Mouse (Mus musculus): Measurements from ENCODE around the gene Aanat. TPM values are rescaled to one million over a fixed set of nuclear protein-coding genes. Genes with fewer than 3 reads are reported as not detected.
A peak's percentile ranks its signal among the peaks of the same experiment; 100 is the strongest.

Aanat gene
- polyA plus RNA-seq, 1 experiment, result 0.23 TPM

DNA sequence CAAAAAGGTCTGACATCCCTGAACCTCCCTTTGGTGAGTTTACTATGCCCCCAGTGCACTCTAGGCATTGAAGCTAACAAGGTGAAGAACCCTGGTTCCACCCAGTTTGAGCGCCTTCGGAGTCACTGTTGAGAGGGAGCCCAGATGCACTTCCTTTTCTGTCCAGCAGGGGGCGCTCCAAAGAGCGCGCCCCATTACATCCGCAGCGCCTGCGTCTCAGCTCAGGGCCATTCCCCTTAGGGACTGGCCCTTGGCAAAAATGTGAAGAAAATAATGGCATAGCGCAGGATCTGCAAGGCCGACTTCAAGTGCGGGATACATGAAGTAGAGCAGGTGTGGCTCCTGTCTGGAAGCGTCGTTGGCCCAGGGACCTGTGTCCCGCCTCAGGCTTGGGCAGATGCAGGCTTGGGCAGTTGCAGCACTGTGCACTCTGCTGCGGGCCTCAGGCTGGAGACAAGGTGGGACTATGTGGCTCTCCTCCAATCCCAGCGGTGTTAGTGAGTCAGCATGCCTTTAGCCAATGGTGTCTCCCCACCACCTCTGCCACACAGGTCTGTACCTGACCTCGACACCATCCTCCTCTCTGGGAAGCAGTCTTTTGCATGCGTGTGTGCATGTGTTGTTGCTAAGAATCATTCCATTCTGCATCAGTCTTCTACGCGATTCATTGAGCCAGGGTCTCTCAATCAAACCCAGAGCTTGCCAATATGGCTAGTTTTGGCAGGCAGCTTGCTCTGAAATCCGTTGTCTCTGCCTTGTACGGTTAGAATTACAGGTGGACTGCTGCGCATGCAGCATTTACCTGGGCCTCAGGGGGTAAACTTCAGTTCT is 784 bp downstream of the Aanat start:
- Histone ChIP-seq H3K27ac (ENCODE audit: control insufficient read depth, insufficient read depth, low read depth, low read length) (no peak overlapping the region), H3K4me1 (ENCODE audit: control insufficient read depth, insufficient read depth, low read length) (peaks cover 2% of the 10 kb centered on the region), H3K36me3 (ENCODE audit: control insufficient read depth, insufficient read depth, low read length) (no peaks in the 10 kb centered on the region), H3K4me3 (ENCODE audit: control insufficient read depth, low read depth, low read length) (no peak overlapping the region; the same call in 1 of the 2 replicates), H3K27me3 (ENCODE audit: control insufficient read depth, insufficient read depth, low read length) (no peaks in the 10 kb centered on the region)
- TF ChIP-seq CTCF (IDR thresholded peaks at IDR 0.05; ENCODE audit: control insufficient read depth, insufficient read depth, insufficient replicate concordance, low read depth, low read length) (peak; percentile 99), POLR2A (IDR thresholded peaks at IDR 0.05; ENCODE audit: control insufficient read depth, low read depth, low read length) (no peak)

DNA sequence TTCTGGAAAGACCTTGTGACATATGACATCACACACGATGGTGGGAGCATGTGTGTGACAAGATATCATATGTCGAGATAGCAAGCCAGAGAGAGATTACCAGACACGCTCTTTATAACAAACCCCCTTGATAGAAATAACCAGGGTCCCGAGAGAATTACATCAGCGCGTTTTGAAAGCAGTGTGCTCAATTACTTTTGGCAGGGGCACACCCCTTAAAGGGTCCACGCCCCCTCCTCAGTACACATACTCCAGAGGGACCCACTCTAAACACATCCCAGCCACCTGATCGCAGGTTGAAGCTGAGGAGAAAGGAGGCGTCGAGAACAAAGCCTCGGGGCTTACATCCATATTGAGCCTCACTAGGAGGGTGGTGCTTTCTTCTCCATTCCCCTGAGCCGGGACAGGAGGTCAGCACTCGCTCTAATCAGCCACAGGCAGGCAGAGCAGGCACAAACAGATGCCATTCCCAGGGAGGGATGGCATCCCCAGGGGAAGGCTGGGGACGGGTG is 2.8 kb downstream of the Aanat start:
- Histone ChIP-seq H3K27me3 (ENCODE audit: control insufficient read depth, insufficient read depth, low read length) (no peaks in the 10 kb centered on the region), H3K4me1 (ENCODE audit: control insufficient read depth, insufficient read depth, low read length) (peaks cover 2% of the 10 kb centered on the region), H3K4me3 (ENCODE audit: control insufficient read depth, low read depth, low read length) (no peak overlapping the region), H3K27ac (ENCODE audit: control insufficient read depth, insufficient read depth, low read depth, low read length) (no peak overlapping the region), H3K36me3 (ENCODE audit: control insufficient read depth, insufficient read depth, low read length) (no peaks in the 10 kb centered on the region)
- TF ChIP-seq CTCF (IDR thresholded peaks at IDR 0.05; ENCODE audit: control insufficient read depth, insufficient read depth, insufficient replicate concordance, low read depth, low read length), result no peak
- TF ChIP-seq POLR2A (IDR thresholded peaks at IDR 0.05; ENCODE audit: control insufficient read depth, low read depth, low read length), result no peak

DNA sequence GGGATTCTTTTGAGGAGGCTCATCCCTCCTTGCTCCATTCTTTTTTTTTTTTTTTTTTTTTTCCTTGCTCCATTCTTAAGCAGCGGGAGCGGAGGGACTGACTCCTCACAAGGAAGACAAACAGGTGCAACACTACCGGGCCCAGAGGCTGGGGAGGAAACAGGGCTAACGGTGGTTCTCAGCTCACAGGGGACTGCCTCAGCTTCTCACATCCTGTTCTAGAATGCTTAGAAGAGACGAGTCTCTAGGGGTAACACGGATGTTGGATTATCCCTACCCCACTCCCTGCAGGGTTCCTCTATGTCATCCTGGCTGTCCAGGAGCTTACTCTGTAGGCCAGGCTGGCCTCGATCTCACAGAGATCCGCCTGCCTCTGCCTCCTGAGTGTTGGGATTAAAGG is 3.3 kb downstream of the Aanat start:
- no peak overlapping the region for H3K4me3 ChIP-seq (ENCODE audit: control insufficient read depth, low read depth, low read length)
- H3K4me1 ChIP-seq (ENCODE audit: control insufficient read depth, insufficient read depth, low read length), result peaks cover 2% of the 10 kb centered on the region
- no peak overlapping the region for H3K27ac ChIP-seq (ENCODE audit: control insufficient read depth, insufficient read depth, low read depth, low read length)
- H3K27me3 ChIP-seq (ENCODE audit: control insufficient read depth, insufficient read depth, low read length), result no peaks in the 10 kb centered on the region
- H3K36me3 ChIP-seq (ENCODE audit: control insufficient read depth, insufficient read depth, low read length), result no peaks in the 10 kb centered on the region
- TF ChIP-seq CTCF (IDR thresholded peaks at IDR 0.05; ENCODE audit: control insufficient read depth, insufficient read depth, insufficient replicate concordance, low read depth, low read length), result no peak
- TF ChIP-seq POLR2A (IDR thresholded peaks at IDR 0.05; ENCODE audit: control insufficient read depth, low read depth, low read length), result no peak

DNA sequence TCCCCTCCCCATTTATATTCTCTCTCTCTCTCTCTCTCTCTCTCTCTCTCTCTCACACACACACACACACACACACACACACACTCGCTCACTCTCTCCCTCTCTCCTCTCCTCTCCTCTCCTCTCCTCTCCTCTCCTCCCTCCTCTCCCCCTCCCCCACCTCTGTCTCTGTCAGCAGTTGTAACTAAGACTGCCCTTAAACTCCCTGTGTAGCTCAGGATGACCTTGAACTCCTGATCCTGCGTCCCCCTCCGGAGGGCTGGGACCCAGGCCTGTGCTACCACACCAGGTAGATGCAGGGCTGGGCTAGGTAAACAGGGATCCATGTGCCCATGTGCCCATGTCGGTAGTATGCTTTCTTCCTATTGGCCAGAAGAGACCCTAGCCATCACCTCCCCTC is 5.4 kb downstream of the Aanat start:
- H3K4me3 ChIP-seq (ENCODE audit: control insufficient read depth, low read depth, low read length), result no peak overlapping the region
- no peaks in the 10 kb centered on the region for H3K36me3 ChIP-seq (ENCODE audit: control insufficient read depth, insufficient read depth, low read length)
- TF ChIP-seq CTCF (IDR thresholded peaks at IDR 0.05; ENCODE audit: control insufficient read depth, insufficient read depth, insufficient replicate concordance, low read depth, low read length), result no peak
- TF ChIP-seq POLR2A (IDR thresholded peaks at IDR 0.05; ENCODE audit: control insufficient read depth, low read depth, low read length), result no peak
- H3K27me3 ChIP-seq (ENCODE audit: control insufficient read depth, insufficient read depth, low read length), result no peaks in the 10 kb centered on the region
- H3K27ac ChIP-seq (ENCODE audit: control insufficient read depth, insufficient read depth, low read depth, low read length), result no peak overlapping the region
- H3K4me1 ChIP-seq (ENCODE audit: control insufficient read depth, insufficient read depth, low read length), result peaks cover 2% of the 10 kb centered on the region

- Histone ChIP-seq H3K27me3 (ENCODE audit: control insufficient read depth, insufficient read depth, low read length) (no peaks in the 10 kb centered on the region), H3K36me3 (ENCODE audit: control insufficient read depth, insufficient read depth, low read length) (no peaks in the 10 kb centered on the region), H3K4me3 (ENCODE audit: control insufficient read depth, low read depth, low read length) (no peak overlapping the region), H3K27ac (ENCODE audit: control insufficient read depth, insufficient read depth, low read depth, low read length) (no peak overlapping the region), H3K4me1 (ENCODE audit: control insufficient read depth, insufficient read depth, low read length) (peaks cover 2% of the 10 kb centered on the region)
- TF ChIP-seq CTCF (IDR thresholded peaks at IDR 0.05; ENCODE audit: control insufficient read depth, insufficient read depth, insufficient replicate concordance, low read depth, low read length) (peak; percentile 98), POLR2A (IDR thresholded peaks at IDR 0.05; ENCODE audit: control insufficient read depth, low read depth, low read length) (no peak)
Observed at GRCm38 (mm10) chr11:116592428-116592827, 6.2 kb downstream of the Aanat start.

DNA sequence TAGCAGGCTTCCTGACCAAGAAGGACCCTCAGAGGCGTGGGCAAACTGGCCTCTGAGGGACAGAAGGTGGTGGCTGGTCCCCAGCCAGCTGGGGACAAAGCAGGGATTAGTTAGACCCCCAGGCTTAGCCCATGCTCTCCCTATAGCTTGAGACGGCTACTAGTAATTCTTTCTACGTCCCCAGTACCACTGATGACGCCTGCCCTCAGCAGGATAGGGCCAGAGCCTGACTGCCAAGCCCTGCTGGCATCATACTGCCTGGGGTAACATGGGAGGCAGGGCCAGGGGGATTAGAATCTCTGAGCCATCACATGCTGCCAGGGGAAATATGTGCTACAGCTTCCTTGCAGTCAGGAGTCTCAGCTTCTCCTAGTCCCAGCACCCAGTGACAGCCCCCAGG is 7.1 kb downstream of the Aanat start:
- Histone ChIP-seq H3K27ac (ENCODE audit: control insufficient read depth, insufficient read depth, low read depth, low read length) (no peak overlapping the region), H3K4me3 (ENCODE audit: control insufficient read depth, low read depth, low read length) (no peak overlapping the region), H3K27me3 (ENCODE audit: control insufficient read depth, insufficient read depth, low read length) (no peaks in the 10 kb centered on the region), H3K36me3 (ENCODE audit: control insufficient read depth, insufficient read depth, low read length) (no peaks in the 10 kb centered on the region), H3K4me1 (ENCODE audit: control insufficient read depth, insufficient read depth, low read length) (peaks cover 2% of the 10 kb centered on the region)
- TF ChIP-seq POLR2A (IDR thresholded peaks at IDR 0.05; ENCODE audit: control insufficient read depth, low read depth, low read length) (no peak), CTCF (IDR thresholded peaks at IDR 0.05; ENCODE audit: control insufficient read depth, insufficient read depth, insufficient replicate concordance, low read depth, low read length) (no peak)

DNA sequence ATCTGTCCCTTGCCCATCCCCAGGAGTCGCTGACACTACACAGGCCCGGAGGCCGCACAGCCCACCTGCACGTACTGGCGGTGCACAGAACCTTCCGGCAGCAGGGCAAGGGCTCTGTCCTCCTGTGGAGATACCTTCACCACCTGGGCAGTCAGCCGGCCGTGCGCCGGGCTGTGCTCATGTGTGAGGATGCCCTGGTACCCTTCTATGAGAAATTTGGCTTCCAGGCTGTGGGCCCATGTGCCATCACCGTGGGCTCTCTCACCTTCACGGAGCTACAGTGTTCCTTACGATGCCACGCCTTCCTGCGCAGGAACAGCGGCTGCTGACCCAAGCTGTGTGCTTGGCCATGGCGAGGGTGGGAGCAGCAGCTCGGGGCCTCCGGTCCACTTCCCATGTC is 10.5 kb downstream of the Aanat start:
- TF ChIP-seq CTCF (IDR thresholded peaks at IDR 0.05; ENCODE audit: control insufficient read depth, insufficient read depth, insufficient replicate concordance, low read depth, low read length), result no peak
- TF ChIP-seq POLR2A (IDR thresholded peaks at IDR 0.05; ENCODE audit: control insufficient read depth, low read depth, low read length), result no peak
- Histone ChIP-seq H3K27me3 (ENCODE audit: control insufficient read depth, insufficient read depth, low read length) (no peaks in the 10 kb centered on the region), H3K36me3 (ENCODE audit: control insufficient read depth, insufficient read depth, low read length) (no peaks in the 10 kb centered on the region), H3K27ac (ENCODE audit: control insufficient read depth, insufficient read depth, low read depth, low read length) (no peak overlapping the region), H3K4me1 (ENCODE audit: control insufficient read depth, insufficient read depth, low read length) (no peaks in the 10 kb centered on the region), H3K4me3 (ENCODE audit: control insufficient read depth, low read depth, low read length) (no peak overlapping the region)

Measured in testis, adult 2 months (tissue).